Mouse (Mus musculus) heart, adult 2 months (tissue): ENCODE measurements at regions not wholly inside any gene's neighbourhood (a gene's known extent, or its start where the extent isn't known, plus 50 kb on each side); places are given as distances from the start of the nearest gene placed in this dataset.

Source experiments
- CTCF ChIP-seq: fragments of 200-600 bp; IDR thresholded peaks from 2 replicates; pipeline ENCODE4 v1.8.1; 2022; ENCODE audit warnings: antibody characterized with exemption, mild to moderate bottlenecking, moderate library complexity
- EP300 ChIP-seq: fragments of 200-500 bp; IDR thresholded peaks from 2 replicates; pipeline ENCODE4 v1.6.1; 2011; ENCODE audit warnings: low read depth, low read length, control low read depth; ENCODE audit not compliant: insufficient read depth
- POLR2A ChIP-seq: fragments of 200-500 bp; IDR thresholded peaks from 2 replicates; pipeline ENCODE4 v1.6.1; 2011; ENCODE audit warnings: mild to moderate bottlenecking, low read depth, low read length, control low read depth; ENCODE audit not compliant: insufficient read depth

- TF ChIP-seq CTCF: no peak
- TF ChIP-seq POLR2A: no peak
- no peak for TF ChIP-seq EP300
Measured at GRCm38 (mm10) chr12:114468857-114469256, 925.1 kb downstream of the Adam6a start.
